Mouse (Mus musculus) limb, embryonic 13.5 days (tissue): ENCODE measurements around the gene March6. TPM values are rescaled to one million over a fixed set of nuclear protein-coding genes. Genes with fewer than 3 reads are reported as not detected.

Experiments
- ATAC-seq: fragments of 200-750 bp; cut with Nextera tagmentation; 2 replicates; pipeline ENCODE4 v1.8.0; 2017; ENCODE audit warnings: low read depth, moderate number of reproducible peaks, moderate TSS enrichment; ENCODE audit not compliant: low FRiP score
- H3K27ac ChIP-seq: fragments of 300-500 bp; sonication (generic); 2 replicates; pipeline ENCODE4 v1.5.1; 2015; ENCODE audit warnings: inconsistent platforms, mild to moderate bottlenecking, moderate library complexity
- H3K27me3 ChIP-seq: fragments of 300-500 bp; sonication (generic); 2 replicates; pipeline ENCODE4 v1.6.1; 2015; ENCODE audit warnings: mild to moderate bottlenecking, inconsistent platforms
- H3K36me3 ChIP-seq: fragments of 300-500 bp; sonication (generic); 2 replicates; pipeline ENCODE4 v1.6.1; 2015; ENCODE audit warnings: inconsistent platforms, mild to moderate bottlenecking, moderate library complexity
- H3K4me1 ChIP-seq: fragments of 300-500 bp; sonication (generic); 2 replicates; pipeline ENCODE4 v1.6.1; 2015; ENCODE audit warnings: inconsistent platforms
- H3K4me2 ChIP-seq: fragments of 300-500 bp; sonication (generic); replicated peaks from 2 replicates; pipeline ENCODE4 v1.6.1; 2015; ENCODE audit warnings: inconsistent platforms, mild to moderate bottlenecking, moderate library complexity
- H3K4me3 ChIP-seq: fragments of 300-500 bp; sonication (generic); 2 replicates; pipeline ENCODE4 v1.5.1; 2015; ENCODE audit warnings: moderate library complexity, mild to moderate bottlenecking, inconsistent platforms
- H3K9ac ChIP-seq: fragments of 300-500 bp; sonication (generic); 2 replicates; pipeline ENCODE4 v1.6.1; 2015; ENCODE audit warnings: mild to moderate bottlenecking, inconsistent platforms
- H3K9me3 ChIP-seq: fragments of 300-500 bp; sonication (generic); 2 replicates; pipeline ENCODE4 v1.6.1; 2016; ENCODE audit warnings: inconsistent platforms
- WGBS: fragments of 180-500 bp; shearing (Covaris S2); methylation state at CpG from one replicate; pipeline ENCODE4 v1.1.7; 2015; 5-methylcytosine and 5-hydroxymethylcytosine counted together
- polyA plus RNA-seq: library from polyadenylated mRNA; unstranded; fragments of >200 nt; fragmentation: Nextera tagmentation; extraction: Ambion mirVana; gene quantifications from 2 replicates; pipeline ENCODE4 v1.2.1, GENCODE M21; 2015

Gene March6
- polyA plus RNA-seq, 1 experiment from 2014 or later: 32.0 TPM

GRCm38 (mm10) chr15:31417796-31418685, 112.8 kb downstream of the March6 start:
- peak overlapping the region; percentile 41 for H3K4me2 ChIP-seq
- WGBS: 51% methylated on average over 21 of the region's 21 CpGs

GRCm38 (mm10) chr15:31417409-31417795, 113.5 kb downstream of the March6 start:
- peaks cover 9% of the 10 kb centered on the region; the same call in 1 of the 2 replicates for H3K4me1 ChIP-seq
- WGBS: 60% methylated on average over 6 of the region's 6 CpGs
- no peak overlapping the region for H3K27ac ChIP-seq
- no peaks in the 10 kb centered on the region for H3K27me3 ChIP-seq
- H3K9me3 ChIP-seq: no peaks in the 10 kb centered on the region
- no peak overlapping the region for H3K9ac ChIP-seq
- no peak overlapping the region for H3K4me3 ChIP-seq
- H3K4me2 ChIP-seq: no peak overlapping the region
- no peaks in the 10 kb centered on the region for H3K36me3 ChIP-seq
- ATAC-seq: 0 out of 2 replicates have a peak, but pooled peaks have one; percentile 28

More at GRCm38 (mm10) chr15:31417796-31418685, 112.8 kb downstream of the March6 start:
- Histone ChIP-seq H3K27me3 (0 out of 2 replicates have a peak, but pooled peaks cover 3% of the 10 kb centered on the region), H3K27ac (no peak overlapping the region), H3K9me3 (no peaks in the 10 kb centered on the region), H3K4me3 (peak overlapping the region; percentile 2; the same call in 1 of the 2 replicates), H3K9ac (no peak overlapping the region), H3K4me1 (peaks cover 9% of the 10 kb centered on the region; the same call in 1 of the 2 replicates), H3K36me3 (no peaks in the 10 kb centered on the region)
- ATAC-seq: peak; percentile 44; the same call in 1 of the 2 replicates

GRCm38 (mm10) chr15:31415181-31415580, 115.7 kb downstream of the March6 start:
- no peak for ATAC-seq
- no peak overlapping the region for H3K9ac ChIP-seq
- H3K27ac ChIP-seq: no peak overlapping the region
- no peaks in the 10 kb centered on the region for H3K36me3 ChIP-seq
- WGBS: 67% methylated on average over 4 of the region's 4 CpGs
- no peaks in the 10 kb centered on the region for H3K9me3 ChIP-seq
- H3K4me1 ChIP-seq: peaks cover 9% of the 10 kb centered on the region; the same call in 1 of the 2 replicates
- H3K27me3 ChIP-seq: no peaks in the 10 kb centered on the region
- H3K4me2 ChIP-seq: no peak overlapping the region
- no peak overlapping the region for H3K4me3 ChIP-seq

- Histone ChIP-seq H3K4me2 (no peak overlapping the region), H3K9me3 (no peaks in the 10 kb centered on the region), H3K27me3 (no peaks in the 10 kb centered on the region), H3K4me1 (peaks cover 9% of the 10 kb centered on the region; the same call in 1 of the 2 replicates), H3K4me3 (no peak overlapping the region), H3K27ac (no peak overlapping the region), H3K36me3 (no peaks in the 10 kb centered on the region), H3K9ac (no peak overlapping the region)
- no peak for ATAC-seq
- WGBS: 62% methylated on average over 6 of the region's 6 CpGs
These were observed 116.5 kb downstream of the March6 start for GRCm38 (mm10) chr15:31414179-31414898.

GRCm38 (mm10) chr15:31413662-31414061, 117.2 kb downstream of the March6 start:
- Histone ChIP-seq H3K4me2 (no peak overlapping the region), H3K9ac (no peak overlapping the region), H3K9me3 (no peaks in the 10 kb centered on the region), H3K4me1 (peaks cover 7% of the 10 kb centered on the region; the same call in 1 of the 2 replicates), H3K27ac (no peak overlapping the region), H3K27me3 (no peaks in the 10 kb centered on the region), H3K36me3 (no peaks in the 10 kb centered on the region), H3K4me3 (no peak overlapping the region)
- no peak for ATAC-seq
- 89% methylated on average over 6 of the region's 6 CpGs for WGBS

- Histone ChIP-seq H3K4me2 (no peak overlapping the region), H3K9me3 (no peaks in the 10 kb centered on the region), H3K9ac (no peak overlapping the region), H3K27me3 (no peaks in the 10 kb centered on the region), H3K36me3 (no peaks in the 10 kb centered on the region), H3K27ac (no peak overlapping the region), H3K4me3 (no peak overlapping the region), H3K4me1 (no peaks in the 10 kb centered on the region; the same call in 1 of the 2 replicates)
- 40% methylated on average over 3 of the region's 3 CpGs for WGBS
- ATAC-seq: no peak
These were observed 117.9 kb downstream of the March6 start for GRCm38 (mm10) chr15:31412933-31413332.

GRCm38 (mm10) chr15:31412436-31412835, 118.4 kb downstream of the March6 start:
- no peaks in the 10 kb centered on the region for H3K36me3 ChIP-seq
- H3K27ac ChIP-seq: no peak overlapping the region
- no peaks in the 10 kb centered on the region for H3K4me1 ChIP-seq
- H3K27me3 ChIP-seq: no peaks in the 10 kb centered on the region
- 79% methylated on average over 6 of the region's 6 CpGs for WGBS
- ATAC-seq: no peak
- H3K4me3 ChIP-seq: no peak overlapping the region
- H3K4me2 ChIP-seq: no peak overlapping the region
- H3K9ac ChIP-seq: no peak overlapping the region
- H3K9me3 ChIP-seq: no peaks in the 10 kb centered on the region

- Histone ChIP-seq H3K4me2 (no peak overlapping the region), H3K36me3 (no peaks in the 10 kb centered on the region), H3K9ac (no peak overlapping the region), H3K9me3 (no peaks in the 10 kb centered on the region), H3K27ac (no peak overlapping the region), H3K4me1 (no peaks in the 10 kb centered on the region), H3K4me3 (no peak overlapping the region), H3K27me3 (no peaks in the 10 kb centered on the region)
- 67% methylated on average over 4 of the region's 4 CpGs for WGBS
- no peak for ATAC-seq
These were observed 123.4 kb downstream of the March6 start for GRCm38 (mm10) chr15:31407490-31407889.

GRCm38 (mm10) chr15:31406881-31407280, 124.0 kb downstream of the March6 start:
- Histone ChIP-seq H3K27ac (no peak overlapping the region), H3K36me3 (no peaks in the 10 kb centered on the region), H3K27me3 (no peaks in the 10 kb centered on the region), H3K4me2 (no peak overlapping the region), H3K9ac (no peak overlapping the region), H3K4me3 (no peak overlapping the region), H3K4me1 (no peaks in the 10 kb centered on the region), H3K9me3 (no peaks in the 10 kb centered on the region)
- ATAC-seq: no peak
- WGBS: 90% methylated on average over 5 of the region's 5 CpGs

Other genes starting within 250 kb of the March6 start
- gene Ankrd33b, start 163.3 kb downstream of the March6 start, polyA plus RNA-seq: 0.43 and 0.50 TPM in 2 replicates
- gene Ropn1l, start 77.3 kb downstream of the March6 start, polyA plus RNA-seq: 1.4 and 1.7 TPM in 2 replicates
- 1.8 and 2.2 TPM in 2 replicates for gene Cmbl, start 34.3 kb upstream of the March6 start, polyA plus RNA-seq
- 545 and 552 TPM in 2 replicates for gene Cct5, start 70.8 kb upstream of the March6 start, polyA plus RNA-seq
- gene Fam173b, start 70.8 kb upstream of the March6 start, polyA plus RNA-seq: 11.4 and 11.9 TPM in 2 replicates